Mouse (Mus musculus) liver, embryonic 14.5 days (tissue): Measurements from ENCODE around the gene Heatr5a.

Experiments used
- CTCF ChIP-seq: IDR thresholded peaks from 2 replicates; pipeline ENCODE4 v1.5.1; 2016; ENCODE audit warnings: antibody characterized with exemption, low read depth, control low read depth
- EP300 ChIP-seq: IDR thresholded peaks from 2 replicates; pipeline ENCODE4 v1.6.1; 2016; ENCODE audit warnings: antibody characterized with exemption, low read depth

DNA sequence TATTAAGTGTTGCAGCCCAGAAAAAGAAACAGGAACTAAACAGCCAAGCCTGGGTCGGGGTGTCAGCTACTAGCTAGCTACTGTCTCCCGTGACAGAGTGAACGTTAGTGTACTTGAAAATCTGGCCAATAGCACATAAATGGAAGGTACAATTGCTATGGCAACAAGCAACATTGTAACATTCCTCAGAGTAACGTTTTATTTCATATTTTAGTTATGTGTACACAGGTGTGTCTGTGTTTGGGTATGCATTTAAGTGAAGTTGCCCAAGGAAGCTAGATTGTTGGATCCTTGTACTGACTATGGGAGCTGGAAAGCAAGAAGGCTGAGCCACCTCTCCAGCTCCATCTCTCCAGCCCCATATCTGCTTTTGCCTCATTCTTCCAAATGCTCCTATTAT is 31.3 kb downstream of the Heatr5a start:
- TF ChIP-seq CTCF, result no peak
- no peak for TF ChIP-seq EP300
